ENCODE assay signal across 7 mouse cellular contexts in the genomic region with DNA sequence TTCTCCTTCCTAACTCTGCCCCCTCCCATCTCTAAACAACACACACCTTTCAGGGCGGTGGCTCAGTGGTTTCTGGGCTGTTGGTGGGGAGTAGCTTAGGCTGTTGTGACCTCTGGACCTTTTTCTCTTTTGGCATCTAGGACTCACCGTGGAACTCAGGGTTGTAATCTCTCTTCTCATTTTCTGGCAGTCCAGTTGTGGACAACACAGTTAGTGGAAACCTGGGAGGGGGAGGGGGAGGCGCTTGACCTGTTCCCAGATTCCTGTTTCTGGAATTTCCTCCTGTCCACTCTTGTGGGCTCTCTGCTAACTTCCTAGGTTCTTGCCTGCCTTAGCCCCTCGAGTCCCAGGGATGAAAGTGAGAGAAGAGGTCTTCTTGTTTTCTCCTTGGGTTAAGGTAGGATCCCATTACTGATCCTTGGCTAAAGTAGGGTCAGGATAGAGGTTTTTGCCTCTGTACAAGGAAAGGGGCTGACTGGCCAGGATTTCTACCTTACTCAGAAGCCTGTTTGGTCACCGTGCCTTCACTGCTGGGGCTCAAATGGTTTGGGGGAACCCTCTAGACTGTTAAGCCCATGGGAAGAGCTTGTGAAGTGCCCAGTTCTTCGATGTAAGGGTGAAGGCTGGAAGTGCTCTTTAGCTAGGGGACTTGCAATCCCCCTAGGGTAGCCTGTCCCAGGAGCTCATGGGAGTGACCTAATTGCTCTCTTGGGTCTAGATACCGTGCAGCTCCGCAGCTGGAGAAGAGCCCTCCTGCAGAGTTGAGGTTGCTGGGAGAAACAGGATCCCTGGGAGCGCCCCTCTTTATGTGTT. TPM values are rescaled to one million over a fixed set of nuclear protein-coding genes. Genes with fewer than 3 reads are reported as not detected.
A peak's percentile ranks its signal among the peaks of the same experiment; 100 is the strongest.
DNase-seq lines count a peak whose midpoint lies in the region; ATAC-seq and TF ChIP-seq lines count a peak whose summit lies in the region.

No protein-coding gene starts in this region.

- H3K9ac ChIP-seq in embryonic facial prominence, embryonic 12.5 days: peak overlapping the region; percentile 87
- peak overlapping the region; percentile 78 for H3K9ac ChIP-seq in intestine, embryonic 14.5 days (ENCODE audit: low read length)

- no peak for TF ChIP-seq CTCF in brain, embryonic 14.5 days (IDR thresholded peaks at IDR 0.05; ENCODE audit: borderline replicate concordance, extremely low read depth, insufficient read depth, insufficient read length)

- H3K36me3 ChIP-seq in embryonic facial prominence, embryonic 12.5 days: no peaks in the 10 kb centered on the region
- no peaks in the 10 kb centered on the region for H3K36me3 ChIP-seq in intestine, embryonic 14.5 days (ENCODE audit: control insufficient read depth, insufficient read depth, low read length)

- H3K27ac ChIP-seq in embryonic facial prominence, embryonic 12.5 days: peak overlapping the region; percentile 89; the same call in 1 of the 2 replicates
- H3K27ac ChIP-seq in intestine, embryonic 14.5 days (ENCODE audit: low read depth): no peak overlapping the region

- WGBS in embryonic facial prominence, embryonic 12.5 days: 27% methylated on average over 9 of the region's 9 CpGs
- WGBS in intestine, embryonic 14.5 days: 28% methylated on average over 8 of the region's 9 CpGs

- H3K27me3 ChIP-seq in embryonic facial prominence, embryonic 12.5 days: peaks cover 13% of the 10 kb centered on the region; the same call in 1 of the 2 replicates
- H3K27me3 ChIP-seq in intestine, embryonic 14.5 days (replicated peaks; ENCODE audit: control insufficient read depth, insufficient read depth, low read length): no peaks in the 10 kb centered on the region

- H3K4me3 ChIP-seq in embryonic facial prominence, embryonic 12.5 days: peak overlapping the region; percentile 69
- peak overlapping the region; percentile 61 for H3K4me3 ChIP-seq in intestine, embryonic 14.5 days (ENCODE audit: low read depth, low read length)

- TF ChIP-seq POLR2A in brain, embryonic 14.5 days (IDR thresholded peaks at IDR 0.05; ENCODE audit: borderline replicate concordance, extremely low read depth, insufficient read depth, insufficient read length, poor library complexity, severe bottlenecking): no peak

- no peak for ATAC-seq in embryonic facial prominence, embryonic 12.5 days (ENCODE audit: insufficient number of reproducible peaks, insufficient read depth, low FRiP score, low TSS enrichment)
- no peak for ATAC-seq in intestine, embryonic 14.5 days (replicated peaks; ENCODE audit: low FRiP score, low TSS enrichment, low read depth)
- ATAC-seq in CD4-positive, CD25-positive, alpha-beta regulatory T cell, adult 4 months: no peak

- peaks cover 33% of the 10 kb centered on the region for H3K4me1 ChIP-seq in embryonic facial prominence, embryonic 12.5 days
- H3K4me1 ChIP-seq in intestine, embryonic 14.5 days (replicated peaks; ENCODE audit: control insufficient read depth, insufficient read depth, low read length): peaks cover 11% of the 10 kb centered on the region

- peak overlapping the region; percentile 64 for H3K4me2 ChIP-seq in embryonic facial prominence, embryonic 12.5 days (replicated peaks)
- peak overlapping the region; percentile 52 for H3K4me2 ChIP-seq in intestine, embryonic 14.5 days (ENCODE audit: low read length)

- no peaks in the 10 kb centered on the region for H3K9me3 ChIP-seq in embryonic facial prominence, embryonic 12.5 days
- no peaks in the 10 kb centered on the region for H3K9me3 ChIP-seq in intestine, embryonic 14.5 days (ENCODE audit: control insufficient read depth, low read length)

- peak; percentile 27 for DNase-seq in brain, embryonic 14.5 days (ENCODE audit: low read depth)
- DNase-seq in intestine, embryonic 14.5 days (ENCODE audit: low spot score): no peak
- peak; percentile 29 for DNase-seq in lung, postnatal 36 days
- DNase-seq in cerebellum, adult 9-10 months: no peak
- no peak for DNase-seq in urinary bladder, postnatal 36 days (ENCODE audit: low spot score in 2 of 2)

RNA-seq across cellular contexts. Expression of a gene that starts 2.2 kb away (rescaled TPM):
- 53.3 and 75.7 TPM in 2 replicates for polyA plus RNA-seq in brain, embryonic 14.5 days (2012; rRNA removed)
- polyA plus RNA-seq in embryonic facial prominence, embryonic 12.5 days (2016; fragmentation: Nextera tagmentation; extraction: Ambion mirVana): 71.1 and 73.6 TPM in 2 replicates
- 24.5 and 26.9 TPM in 2 replicates for polyA plus RNA-seq in intestine, embryonic 14.5 days (2014; fragmentation: Nextera tagmentation; extraction: Ambion mirVana)
- under 1 TPM; 0.18 to 0.32 TPM for polyA plus RNA-seq in CD4-positive, CD25-positive, alpha-beta regulatory T cell, adult 4 months (2017; shearing (Covaris generic))

Comparison
In these comparisons a context has a peak if more than half of its experiments do, and no peak if none do; other contexts are left out.
1. DNase-seq: peak in brain, embryonic 14.5 days (single experiment) and lung, postnatal 36 days (single experiment); none in intestine, embryonic 14.5 days (single experiment), cerebellum, adult 9-10 months (single experiment) and urinary bladder, postnatal 36 days (0 of 2).
2. RNA of a gene that starts 2.2 kb away (polyA plus RNA-seq): 71.1 to 73.6 TPM in embryonic facial prominence, embryonic 12.5 days, 53.3 to 75.7 TPM in brain, embryonic 14.5 days and 24.5 to 26.9 TPM in intestine, embryonic 14.5 days; 0.18 to 0.32 TPM in CD4-positive, CD25-positive, alpha-beta regulatory T cell, adult 4 months; every median in the first group is over 10 times any median in the second.